Comparison of ENCODE assay signal across 9 mouse cellular contexts in genomic region chr2:38953152-38953883, GRCm38 (mm10). TPM values are rescaled to one million over a fixed set of nuclear protein-coding genes. Genes with fewer than 3 reads are reported as not detected.
DNase-seq lines count a peak whose midpoint lies in the region; ATAC-seq and TF ChIP-seq lines count a peak whose summit lies in the region.
"Had no signal": no experiment of that assay in that cellular context is flagged by ENCODE, and none has a peak within 500 bp of the region (broad histone marks: within the 10 kb centered on the region; RNA-seq: fewer than 3 reads in every experiment).

No protein-coding gene starts in this region.

- no peak overlapping the region for H3K27ac ChIP-seq in kidney, embryonic 16.5 days (ENCODE audit: low read length)
- H3K27ac ChIP-seq in left cerebral cortex, adult 2 months = no peak overlapping the region

- no peak for ATAC-seq in kidney, embryonic 16.5 days (ENCODE audit: low FRiP score, low TSS enrichment)
- no peak for ATAC-seq in granulocyte monocyte progenitor cell, adult 5-6 weeks (replicated peaks; ENCODE audit: poor library complexity, severe bottlenecking)

- H3K27me3 ChIP-seq in kidney, embryonic 16.5 days (ENCODE audit: insufficient read depth, low read length) = no peaks in the 10 kb centered on the region

- no peak overlapping the region for H3K4me3 ChIP-seq in kidney, embryonic 16.5 days (ENCODE audit: low read length)
- no peak overlapping the region for H3K4me3 ChIP-seq in left cerebral cortex, adult 2 months

- peak; percentile 11 to 14 for DNase-seq in kidney, adult 8-10 months
- peak; percentile 90 for DNase-seq in adrenal gland, postnatal 14 days
- DNase-seq in gastrocnemius, postnatal 36 days = peak; percentile 65 to 77
- DNase-seq in left cerebral cortex, adult 2 months (ENCODE audit: extremely low spot score in 1 of 2, low spot score in 2 of 2) = peak; percentile 42 to 63
- no peak for DNase-seq in embryo, embryonic 10.5 days (ENCODE audit: low spot score)
- DNase-seq in neural tube, embryonic 10.5 days (ENCODE audit: extremely low spot score, low spot score) = no peak

- H3K4me2 ChIP-seq in kidney, embryonic 16.5 days (replicated peaks; ENCODE audit: low read depth, low read length) = no peak overlapping the region

- no peak overlapping the region for H3K9ac ChIP-seq in kidney, embryonic 16.5 days (replicated peaks; ENCODE audit: low read length)

- no peaks in the 10 kb centered on the region for H3K4me1 ChIP-seq in kidney, embryonic 16.5 days (ENCODE audit: insufficient read depth, low read length)

- 76% methylated on average over 5 of the region's 5 CpGs for WGBS in kidney, embryonic 16.5 days

- H3K36me3 ChIP-seq in kidney, embryonic 16.5 days (ENCODE audit: insufficient read depth, low read length) = no peaks in the 10 kb centered on the region

- no peak for TF ChIP-seq CTCF in left cerebral cortex, adult 2 months (IDR thresholded peaks at IDR 0.05)

- no peaks in the 10 kb centered on the region for H3K9me3 ChIP-seq in kidney, embryonic 16.5 days (ENCODE audit: low read length)

- intact Hi-C loops in gastrocnemius, postnatal 36 days (cut with DNase I) = no loop called here
- intact Hi-C loops in left cerebral cortex, adult 2 months (cut with DNase I) = no loop called here

RNA-seq across cellular contexts. Expression of gene Olfml2a, which starts 21.5 kb away (rescaled TPM):
- polyA plus RNA-seq in kidney, embryonic 16.5 days (2015; fragmentation: Nextera tagmentation; extraction: Ambion mirVana) = 5.0 and 5.4 TPM in 2 replicates
- 13.5 and 17.8 TPM in 2 replicates for total RNA-seq in adrenal gland, postnatal 14 days (2021)
- 1 to 10 TPM; 5.3 to 6.1 TPM for total RNA-seq in gastrocnemius, postnatal 36 days (2021)
- total RNA-seq in left cerebral cortex, adult 2 months (2021) = 1 to 10 TPM; 2.1 to 2.6 TPM
- total RNA-seq in granulocyte monocyte progenitor cell, adult 5-6 weeks (2014; fragmentation: Nextera tagmentation) = not detected in 2 replicates
- not detected in 2 replicates for total RNA-seq in granulocyte monocyte progenitor cell, adult 5-6 weeks (2017)
- total RNA-seq: common myeloid progenitor, adult 5-6 weeks had no signal

RNA-seq across cellular contexts. Expression of gene Nr6a1, which starts 25.8 kb away (rescaled TPM):
- 0.94 and 1.2 TPM in 2 replicates for polyA plus RNA-seq in kidney, embryonic 16.5 days (2015; fragmentation: Nextera tagmentation; extraction: Ambion mirVana)
- 4.5 and 7.7 TPM in 2 replicates for total RNA-seq in adrenal gland, postnatal 14 days (2021)
- total RNA-seq in gastrocnemius, postnatal 36 days (2021) = 1 to 10 TPM; 3.3 to 5.2 TPM
- 10 to 100 TPM in 1 of 2 experiments, 1 to 10 TPM in 1; 9.3 to 10.4 TPM for total RNA-seq in left cerebral cortex, adult 2 months (2021)
- 0.11 TPM in 2 replicates for total RNA-seq in granulocyte monocyte progenitor cell, adult 5-6 weeks (2014; fragmentation: Nextera tagmentation)
- 0.30 and 1.3 TPM in 2 replicates for total RNA-seq in granulocyte monocyte progenitor cell, adult 5-6 weeks (2017)

RNA-seq across cellular contexts. Expression of gene Wdr38, which starts 44.0 kb away (rescaled TPM):
- 1.2 and 1.7 TPM in 2 replicates for polyA plus RNA-seq in kidney, embryonic 16.5 days (2015; fragmentation: Nextera tagmentation; extraction: Ambion mirVana)
- 0.22 and 0.45 TPM in 2 replicates for total RNA-seq in adrenal gland, postnatal 14 days (2021)
- under 1 TPM; 0.17 to 0.31 TPM for total RNA-seq in gastrocnemius, postnatal 36 days (2021)
- under 1 TPM; 0.32 to 0.70 TPM for total RNA-seq in left cerebral cortex, adult 2 months (2021)
- 0.53 and 0.84 TPM in 2 replicates for total RNA-seq in granulocyte monocyte progenitor cell, adult 5-6 weeks (2014; fragmentation: Nextera tagmentation)
- 0.09 and 0.15 TPM in 2 replicates for total RNA-seq in granulocyte monocyte progenitor cell, adult 5-6 weeks (2017)

RNA-seq across cellular contexts. Expression of gene Arpc5l, which starts 51.8 kb away (rescaled TPM):
- 114 and 119 TPM in 2 replicates for polyA plus RNA-seq in kidney, embryonic 16.5 days (2015; fragmentation: Nextera tagmentation; extraction: Ambion mirVana)
- 71.6 and 76.5 TPM in 2 replicates for total RNA-seq in adrenal gland, postnatal 14 days (2021)
- total RNA-seq in gastrocnemius, postnatal 36 days (2021) = 100 to 1,000 TPM in 1 of 2 experiments, 10 to 100 TPM in 1; 94.7 to 101 TPM
- 100 to 1,000 TPM; 106 to 108 TPM for total RNA-seq in left cerebral cortex, adult 2 months (2021)
- total RNA-seq in granulocyte monocyte progenitor cell, adult 5-6 weeks (2014; fragmentation: Nextera tagmentation) = 71.2 and 74.7 TPM in 2 replicates
- 59.5 and 65.2 TPM in 2 replicates for total RNA-seq in granulocyte monocyte progenitor cell, adult 5-6 weeks (2017)

RNA-seq across cellular contexts. Expression of gene Rpl35, which starts 52.1 kb away (rescaled TPM):
- polyA plus RNA-seq in kidney, embryonic 16.5 days (2015; fragmentation: Nextera tagmentation; extraction: Ambion mirVana) = 768 and 780 TPM in 2 replicates
- total RNA-seq in adrenal gland, postnatal 14 days (2021) = 384 and 477 TPM in 2 replicates
- total RNA-seq in gastrocnemius, postnatal 36 days (2021) = 100 to 1,000 TPM; 216 to 254 TPM
- total RNA-seq in left cerebral cortex, adult 2 months (2021) = 100 to 1,000 TPM; 251 to 253 TPM
- 1,205 and 1,260 TPM in 2 replicates for total RNA-seq in granulocyte monocyte progenitor cell, adult 5-6 weeks (2014; fragmentation: Nextera tagmentation)
- 1,673 and 1,927 TPM in 2 replicates for total RNA-seq in granulocyte monocyte progenitor cell, adult 5-6 weeks (2017)

Comparison
In these comparisons a context has a peak if more than half of its experiments do, and no peak if none do; other contexts are left out.
1. DNase-seq: peak in kidney, adult 8-10 months (2 of 2), adrenal gland, postnatal 14 days (single experiment), gastrocnemius, postnatal 36 days (2 of 2) and left cerebral cortex, adult 2 months (2 of 2); none in embryo, embryonic 10.5 days (single experiment) and neural tube, embryonic 10.5 days (single experiment).